Mouse (Mus musculus) T-helper 2 cell (primary cell): ENCODE measurements around the gene Wdr61.

Source experiments
- in situ Hi-C: fragments of 300-600 bp; cut with MboI, MseI; formaldehyde crosslinking; loops from one replicate; pipeline ENCODE4 v1.15.1; 2025; ENCODE audit warnings: high pct_unique_total_duplicates

Gene Wdr61

GRCm38 (mm10) chr9:54683814-54684605, 50.3 kb downstream of the Wdr61 start:
- in situ Hi-C loops: no loop called here

- in situ Hi-C loops: no loop called here
These were observed 51.5 kb downstream of the Wdr61 start for GRCm38 (mm10) chr9:54682846-54683245.

GRCm38 (mm10) chr9:54676531-54676986, 57.8 kb downstream of the Wdr61 start:
- in situ Hi-C loops: loop anchor here (5.0 kb wide), 1 partner anchor 49 kb away; no protein-coding TSS in a partner anchor

- in situ Hi-C loops: no loop called here
These were observed 60.4 kb downstream of the Wdr61 start for GRCm38 (mm10) chr9:54673887-54674286.

GRCm38 (mm10) chr9:54671962-54672361, 62.4 kb downstream of the Wdr61 start:
- in situ Hi-C loops: no loop called here

- in situ Hi-C loops: no loop called here
These were observed 65.9 kb downstream of the Wdr61 start for GRCm38 (mm10) chr9:54668455-54668854.

- in situ Hi-C loops: no loop called here
These were observed 68.2 kb downstream of the Wdr61 start for GRCm38 (mm10) chr9:54666116-54666515.
